Mouse (Mus musculus) small intestine, adult 2 months (tissue): ENCODE measurements around the gene Grb10. TPM values are rescaled to one million over a fixed set of nuclear protein-coding genes. Genes with fewer than 3 reads are reported as not detected.

ENCODE experiments used
- H3K27ac ChIP-seq: fragments of 200-500 bp; 2 replicates; pipeline ENCODE4 v1.5.1; 2012; ENCODE audit warnings: low read depth, low read length, control low read depth, inconsistent platforms; ENCODE audit not compliant: insufficient read depth
- H3K27me3 ChIP-seq: fragments of 200-500 bp; 2 replicates; pipeline ENCODE4 v1.6.1; 2012; ENCODE audit warnings: mild to moderate bottlenecking, moderate library complexity, low read length, inconsistent platforms; ENCODE audit not compliant: control insufficient read depth, insufficient read depth
- H3K36me3 ChIP-seq: fragments of 200-500 bp; 2 replicates; pipeline ENCODE4 v1.6.1; 2012; ENCODE audit warnings: mild to moderate bottlenecking, low read length, control low read depth, inconsistent platforms; ENCODE audit not compliant: control insufficient read depth, insufficient read depth
- H3K4me1 ChIP-seq: fragments of 200-500 bp; 2 replicates; pipeline ENCODE4 v1.6.1; 2012; ENCODE audit warnings: low read length, inconsistent platforms, mixed read lengths; ENCODE audit not compliant: control insufficient read depth, insufficient read depth, insufficient read length
- H3K4me3 ChIP-seq: fragments of 200-500 bp; 2 replicates; pipeline ENCODE4 v1.5.1; 2012; ENCODE audit warnings: low read depth, mild to moderate bottlenecking, control low read depth, inconsistent platforms, low read length, moderate library complexity
- CTCF ChIP-seq: fragments of 200-500 bp; IDR thresholded peaks from 2 replicates; pipeline ENCODE4 v1.5.1; 2012; ENCODE audit warnings: low read depth, mild to moderate bottlenecking, control low read depth, inconsistent platforms, low read length, moderate library complexity, mixed read lengths; ENCODE audit not compliant: insufficient replicate concordance, insufficient read length; ENCODE audit errors: extremely low read depth
- POLR2A ChIP-seq: fragments of 200-500 bp; IDR thresholded peaks from 2 replicates; pipeline ENCODE4 v1.6.1; 2012; ENCODE audit warnings: low read depth, mild to moderate bottlenecking, control low read depth, inconsistent platforms, low read length, moderate library complexity
- WGBS: fragments of 180-500 bp; shearing (Covaris S2); methylation state at CpG from one replicate; pipeline ENCODE4 v1.1.7; 2018; 5-methylcytosine and 5-hydroxymethylcytosine counted together
- polyA plus RNA-seq: library from polyadenylated mRNA; depleted of rRNA; stranded (reverse); fragments of >200 nt; gene quantifications from 2 replicates; pipeline ENCODE4 v1.2.3, GENCODE M21; 2012

The Grb10 gene
- polyA plus RNA-seq, 1 experiment: 2.5 TPM

GRCm38 (mm10) chr11:11891832-11892231 lies 146.7 kb downstream of the Grb10 start:
- TF ChIP-seq POLR2A (no peak), CTCF (no peak)
- Histone ChIP-seq H3K36me3 (no peaks in the 10 kb centered on the region; the same call in 1 of the 2 replicates), H3K27me3 (no peaks in the 10 kb centered on the region), H3K4me1 (peaks cover 30% of the 10 kb centered on the region), H3K4me3 (no peak overlapping the region), H3K27ac (no peak overlapping the region)

- no peak overlapping the region for H3K27ac ChIP-seq
- no peak for TF ChIP-seq CTCF
- TF ChIP-seq POLR2A: no peak
- H3K27me3 ChIP-seq: no peaks in the 10 kb centered on the region
- no peaks in the 10 kb centered on the region; the same call in 1 of the 2 replicates for H3K36me3 ChIP-seq
- 90% methylated on average over 10 of the region's 10 CpGs for WGBS
- H3K4me3 ChIP-seq: no peak overlapping the region
- H3K4me1 ChIP-seq: peaks cover 37% of the 10 kb centered on the region
Measured at GRCm38 (mm10) chr11:11890139-11890741, 148.2 kb downstream of the Grb10 start.

GRCm38 (mm10) chr11:11888727-11889126 lies 149.8 kb downstream of the Grb10 start:
- H3K4me3 ChIP-seq: no peak overlapping the region
- no peak for TF ChIP-seq POLR2A
- TF ChIP-seq CTCF: no peak
- peaks cover 36% of the 10 kb centered on the region for H3K4me1 ChIP-seq
- 44% methylated on average over 3 of the region's 3 CpGs for WGBS
- no peaks in the 10 kb centered on the region for H3K27me3 ChIP-seq
- H3K36me3 ChIP-seq: no peaks in the 10 kb centered on the region; the same call in 1 of the 2 replicates
- H3K27ac ChIP-seq: peak overlapping the region; percentile 8

DNA sequence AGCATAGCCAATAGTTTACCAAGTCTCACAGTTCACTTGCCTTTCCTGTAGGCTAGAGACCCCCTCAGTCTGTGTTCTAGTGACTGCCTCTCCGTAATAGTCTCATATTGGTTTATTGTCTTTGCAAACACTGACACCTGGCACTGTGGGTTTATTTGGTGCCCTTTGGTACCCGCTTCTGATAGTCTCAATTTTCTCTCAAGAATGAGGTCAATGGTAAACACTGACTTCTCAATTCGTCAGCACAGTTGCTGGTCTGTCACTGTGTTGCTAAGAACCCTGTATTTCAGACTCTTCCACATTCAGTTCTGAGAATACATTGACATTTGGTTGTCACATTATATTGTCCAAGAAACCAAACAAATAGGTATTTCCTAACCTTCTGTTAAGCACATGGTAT lies 150.4 kb downstream of the Grb10 start:
- H3K27ac ChIP-seq: no peak overlapping the region
- WGBS: 40% methylated on average over 3 of the region's 3 CpGs
- no peaks in the 10 kb centered on the region for H3K27me3 ChIP-seq
- no peak overlapping the region for H3K4me3 ChIP-seq
- H3K4me1 ChIP-seq: peaks cover 33% of the 10 kb centered on the region
- TF ChIP-seq CTCF (no peak), POLR2A (no peak)
- H3K36me3 ChIP-seq: no peaks in the 10 kb centered on the region; the same call in 1 of the 2 replicates

DNA sequence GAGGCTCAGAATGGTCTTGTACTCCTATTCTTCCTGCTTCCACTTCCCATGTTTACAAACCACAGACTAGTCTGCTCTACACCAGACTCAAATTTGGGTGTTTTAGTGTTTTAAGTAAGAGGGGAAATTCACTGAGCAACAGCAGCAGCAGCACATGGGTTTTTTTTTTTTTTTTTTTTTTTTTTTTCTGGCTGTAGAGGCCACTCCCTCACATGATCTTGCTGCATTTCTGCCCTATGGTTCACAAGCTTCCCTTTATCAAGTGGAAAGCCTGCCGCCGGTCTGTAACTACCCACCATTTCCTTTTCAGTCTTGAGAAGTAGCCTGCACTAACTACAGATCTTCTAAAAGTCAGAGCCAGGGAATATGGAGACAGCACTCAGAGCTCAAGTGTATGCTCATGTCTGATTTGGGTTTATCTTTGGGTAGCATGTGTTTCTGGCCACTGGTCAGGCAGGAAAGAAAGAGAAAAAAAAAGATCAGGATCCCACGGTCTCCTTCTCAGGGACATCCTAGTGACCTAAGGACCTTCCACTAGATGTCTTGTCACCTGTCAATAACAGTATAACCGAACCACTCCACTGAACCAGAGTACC lies 152.0 kb downstream of the Grb10 start:
- no peaks in the 10 kb centered on the region for H3K27me3 ChIP-seq
- no peak overlapping the region for H3K27ac ChIP-seq
- TF ChIP-seq CTCF: no peak
- no peak for TF ChIP-seq POLR2A
- H3K36me3 ChIP-seq: no peaks in the 10 kb centered on the region
- no peak overlapping the region for H3K4me3 ChIP-seq
- 26% methylated on average over 4 of the region's 4 CpGs for WGBS
- H3K4me1 ChIP-seq: peaks cover 26% of the 10 kb centered on the region

- H3K4me1 ChIP-seq: peaks cover 26% of the 10 kb centered on the region
- no peak overlapping the region for H3K27ac ChIP-seq
- no peaks in the 10 kb centered on the region for H3K36me3 ChIP-seq
- no peaks in the 10 kb centered on the region for H3K27me3 ChIP-seq
- TF ChIP-seq POLR2A: no peak
- no peak for TF ChIP-seq CTCF
- no peak overlapping the region for H3K4me3 ChIP-seq
- WGBS: 28% methylated on average over 3 of the region's 3 CpGs
Measured at GRCm38 (mm10) chr11:11885921-11886320, 152.6 kb downstream of the Grb10 start.

- no peaks in the 10 kb centered on the region for H3K27me3 ChIP-seq
- H3K36me3 ChIP-seq: peaks cover 2% of the 10 kb centered on the region; the same call in 1 of the 2 replicates
- no peak overlapping the region; the same call in 1 of the 2 replicates for H3K27ac ChIP-seq
- 34% methylated on average over 4 of the region's 4 CpGs for WGBS
- H3K4me3 ChIP-seq: no peak overlapping the region
- H3K4me1 ChIP-seq: peaks cover 26% of the 10 kb centered on the region
- TF ChIP-seq POLR2A (no peak), CTCF (no peak)
Measured at GRCm38 (mm10) chr11:11885246-11885643, 153.2 kb downstream of the Grb10 start.
